Mouse (Mus musculus): ENCODE data around the gene Kif11. TPM values are rescaled to one million over a fixed set of nuclear protein-coding genes. Genes with fewer than 3 reads are reported as not detected.

Kif11 gene
- total RNA-seq (2023): 1 to 10 TPM; 2.2 to 6.8 TPM

GRCm38 (mm10) chr19:37375755-37376615, at the start of gene Kif11:
Gene Kif11 (plus strand): TSS chr19:37376403.

GRCm38 (mm10) chr19:37337752-37338151, 38.5 kb upstream of the Kif11 start, which contains the start of gene Ide:
Gene Ide (minus strand): TSS chr19:37337852.

GRCm38 (mm10) chr19:37434263-37434951, 58.2 kb downstream of the Kif11 start, which contains the start of gene Hhex:
Gene Hhex (plus strand): TSS chr19:37434810.

Other genes starting within 250 kb of the Kif11 start
- gene March5, start 168.9 kb upstream of the Kif11 start, total RNA-seq (2023): 10 to 100 TPM; 59.0 to 62.8 TPM
- gene Cpeb3, start 167.8 kb upstream of the Kif11 start, total RNA-seq (2023): 1 to 10 TPM; 1.2 to 1.5 TPM
- 10 to 100 TPM; 43.1 to 43.3 TPM for gene Ide, start 38.6 kb upstream of the Kif11 start, total RNA-seq (2023)
- gene Hhex, start 58.4 kb downstream of the Kif11 start, total RNA-seq (2023): 1 to 10 TPM; 1.0 to 2.7 TPM
- 10 to 100 TPM; 24.2 to 24.3 TPM for gene Exoc6, start 174.0 kb downstream of the Kif11 start, total RNA-seq (2023)